Mouse (Mus musculus) left cerebral cortex, postnatal 14 days (tissue): ENCODE results near the gene Tmem30b. TPM values are rescaled to one million over a fixed set of nuclear protein-coding genes. Genes with fewer than 3 reads are reported as not detected.

Source experiments
- DNase-seq, 2 experiments: peaks; one replicate each; pipeline ENCODE4 v3.0.0; 2021 to 2022; ENCODE audit warnings: low spot score in 2 of 2, mixed read lengths in 1 of 2
- intact Hi-C: fragments of 180-260 bp; cut with DNase I; formaldehyde crosslinking; loops from one replicate; pipeline ENCODE4 v1.15.1; 2025
- total RNA-seq, 2 experiments: library from RNA; stranded (reverse); gene quantifications; 2 replicates each; pipeline ENCODE4 v1.2.3; 2021

The Tmem30b gene
- total RNA-seq, 2 experiments from 2014 or later: 0.17 to 0.20 TPM

DNA sequence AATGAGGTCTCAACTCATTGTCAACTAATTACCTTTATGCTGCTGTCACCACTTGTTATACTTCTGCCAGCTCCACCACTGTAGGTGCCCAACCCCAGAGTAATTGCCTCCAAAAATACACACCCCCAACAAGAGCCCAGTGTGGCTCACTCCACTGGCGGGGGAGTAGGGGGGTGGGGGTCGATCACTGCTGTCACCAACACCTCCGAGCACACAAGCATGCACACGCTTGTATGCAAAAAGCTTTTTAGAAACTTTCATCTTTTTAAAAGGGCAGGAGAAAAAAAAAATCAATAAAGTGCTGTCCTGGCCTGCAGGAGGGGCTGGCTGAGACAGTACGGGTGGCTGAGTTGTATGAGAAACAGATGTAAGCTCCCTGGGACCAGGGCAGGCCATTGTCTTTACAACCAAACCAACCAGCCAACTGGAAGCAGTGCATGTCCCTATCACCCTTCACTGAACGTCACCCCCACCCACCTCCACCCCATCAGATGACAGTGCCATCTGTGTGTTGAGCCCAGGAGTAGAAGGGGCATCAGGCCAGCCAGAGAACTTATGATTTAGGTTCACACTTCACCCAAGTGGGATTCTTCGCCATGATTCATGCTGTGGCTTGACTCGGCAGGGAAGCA lies 20.8 kb downstream of the Tmem30b start:
- intact Hi-C loops: no loop called here
- no peak for DNase-seq

GRCm38 (mm10) chr12:73523066-73523465 lies 23.1 kb downstream of the Tmem30b start:
- no peak for DNase-seq
- intact Hi-C loops: no loop called here

DNA sequence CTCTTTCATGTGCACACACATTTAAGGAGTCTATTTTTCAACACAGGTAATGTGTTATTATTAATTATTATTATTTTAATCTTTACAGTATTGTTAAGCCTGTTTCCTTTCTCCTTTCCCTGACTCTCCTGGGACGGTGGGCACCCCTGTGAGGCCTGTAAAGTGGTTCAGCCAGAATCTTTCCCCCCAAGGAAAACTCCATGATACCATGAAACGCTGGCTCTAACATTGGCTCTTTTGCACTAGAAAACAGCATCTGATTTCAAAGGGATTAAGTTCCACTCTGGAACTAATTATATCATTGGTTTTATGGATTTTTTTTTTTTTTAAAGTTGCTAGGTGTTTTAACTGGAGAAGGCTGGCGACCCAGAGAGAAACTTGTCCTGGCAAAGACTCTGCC lies 24.2 kb downstream of the Tmem30b start:
- DNase-seq: no peak
- intact Hi-C loops: no loop called here

- DNase-seq: no peak
- intact Hi-C loops: no loop called here
These were observed 24.9 kb downstream of the Tmem30b start for GRCm38 (mm10) chr12:73521238-73521841.

GRCm38 (mm10) chr12:73517768-73518167 lies 28.4 kb downstream of the Tmem30b start:
- intact Hi-C loops: loop anchor here (1.0 kb wide), 1 partner anchor 496 kb away; no protein-coding TSS in a partner anchor
- no peak for DNase-seq

- DNase-seq: peak; percentile 78 to 84
- intact Hi-C loops: loop anchor here (1.0 kb wide), 1 partner anchor 496 kb away; no protein-coding TSS in a partner anchor
These were observed 29.0 kb downstream of the Tmem30b start for GRCm38 (mm10) chr12:73517022-73517709.

DNA sequence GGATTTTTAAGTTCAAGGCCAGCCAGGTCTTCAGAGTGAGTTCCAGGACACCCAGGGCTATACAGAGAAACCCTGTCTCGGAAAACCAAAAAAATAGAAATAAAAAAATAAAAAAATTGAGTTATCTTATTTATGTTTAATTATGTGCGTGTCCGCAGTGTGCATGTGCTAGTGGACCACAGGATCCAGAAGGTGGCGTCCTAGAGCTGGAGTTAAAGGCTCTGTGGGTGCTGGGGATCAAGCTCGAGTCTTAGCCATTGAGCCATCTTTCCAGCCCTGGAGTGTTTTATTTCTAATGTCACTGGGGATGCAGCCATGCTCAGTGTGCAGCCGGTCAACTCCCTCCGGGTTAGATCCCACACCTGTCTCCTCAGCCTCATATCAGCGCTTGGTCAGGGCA lies 29.7 kb downstream of the Tmem30b start:
- intact Hi-C loops: no loop called here
- DNase-seq: no peak

DNA sequence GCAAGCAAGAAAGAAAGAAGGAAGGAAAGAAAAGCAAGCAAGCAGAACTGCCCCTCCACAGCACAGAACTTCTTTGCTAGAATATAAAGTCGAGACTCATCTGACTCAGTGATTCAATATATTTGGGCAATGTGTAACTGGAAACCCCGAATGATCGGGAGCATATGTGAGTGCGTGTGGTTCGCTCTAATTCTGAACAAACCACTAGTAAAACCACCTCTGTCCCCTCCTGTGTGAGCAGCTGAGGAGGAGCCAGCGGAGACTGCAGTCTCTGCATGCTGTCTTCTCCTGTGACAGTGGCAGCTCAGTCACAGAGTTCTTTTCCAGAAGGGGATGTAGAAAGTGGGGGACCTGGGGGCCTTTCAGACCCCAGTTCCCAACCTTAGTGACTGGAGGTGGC lies 31.5 kb downstream of the Tmem30b start:
- DNase-seq: no peak
- intact Hi-C loops: no loop called here

- no peak for DNase-seq
- intact Hi-C loops: no loop called here
These were observed 32.2 kb downstream of the Tmem30b start for GRCm38 (mm10) chr12:73513958-73514357.

GRCm38 (mm10) chr12:73511467-73512047 lies 34.6 kb downstream of the Tmem30b start:
- no peak for DNase-seq
- intact Hi-C loops: no loop called here

- intact Hi-C loops: no loop called here
- DNase-seq: peak; percentile 39 to 73
These were observed 39.1 kb downstream of the Tmem30b start for GRCm38 (mm10) chr12:73507105-73507504.

- no peak for DNase-seq
- intact Hi-C loops: no loop called here
These were observed 39.5 kb downstream of the Tmem30b start for GRCm38 (mm10) chr12:73506648-73507047.

DNA sequence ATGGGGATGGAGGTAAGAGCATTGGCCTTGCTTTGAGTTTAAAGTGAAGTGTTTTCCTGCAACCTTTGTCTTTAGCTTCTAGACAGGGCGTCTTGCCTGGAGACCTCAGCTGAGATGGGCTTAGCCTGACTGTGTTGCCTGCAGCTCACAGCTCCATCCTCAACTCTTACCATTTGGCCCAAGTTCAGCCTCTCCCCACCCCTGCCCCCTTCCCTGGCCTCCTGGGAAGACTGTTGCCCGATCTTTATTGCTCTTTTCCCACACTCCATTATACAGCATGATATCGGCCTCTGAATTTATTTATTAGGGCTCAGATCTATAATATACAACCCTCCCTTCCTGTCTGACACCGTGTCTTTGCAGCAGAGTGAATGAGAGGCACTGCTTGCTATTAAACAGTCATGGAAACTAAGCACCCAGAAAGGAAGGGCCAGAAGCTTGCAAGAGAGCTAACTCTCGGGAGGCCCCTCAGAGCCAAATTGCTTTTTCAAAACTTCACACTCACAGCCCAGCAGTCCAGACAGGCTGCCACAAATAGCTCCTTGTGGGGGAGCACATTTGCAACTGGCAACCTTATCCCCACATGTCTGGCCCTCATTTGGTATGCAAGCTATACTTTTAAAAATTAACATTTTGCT lies 45.4 kb downstream of the Tmem30b start:
- intact Hi-C loops: no loop called here
- peak in 1 of 2 experiments; percentile 15 for DNase-seq

DNA sequence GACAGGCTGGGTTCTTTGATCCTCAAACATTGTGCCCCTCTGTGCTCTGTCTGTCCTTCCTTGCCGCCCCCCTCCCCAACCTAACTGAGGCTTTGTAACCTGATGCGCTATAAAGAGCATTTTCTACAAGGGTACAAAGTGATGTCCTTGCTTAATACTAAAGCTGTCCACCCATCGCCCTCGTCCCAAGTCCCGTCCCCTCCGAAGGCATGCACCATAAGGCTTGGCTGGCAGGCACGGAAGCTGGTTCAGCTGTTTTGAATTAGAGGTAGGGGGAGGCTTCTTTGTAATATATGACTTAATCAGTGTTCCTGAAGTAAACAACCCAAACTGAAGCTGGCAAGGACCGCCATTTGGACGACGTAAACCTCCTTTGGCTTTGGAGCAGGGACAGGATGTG lies 51.0 kb downstream of the Tmem30b start:
- no peak for DNase-seq
- intact Hi-C loops: no loop called here

GRCm38 (mm10) chr12:73493929-73494530 lies 52.2 kb downstream of the Tmem30b start:
- intact Hi-C loops: no loop called here
- DNase-seq: no peak

Other genes with a start within 250 kb of the Tmem30b start
- gene Prkch, start 38.4 kb upstream of the Tmem30b start, total RNA-seq: 1 to 10 TPM; 4.2 to 4.5 TPM